Mouse (Mus musculus): ENCODE measurements around the gene Utp14b. TPM values are rescaled to one million over a fixed set of nuclear protein-coding genes. Genes with fewer than 3 reads are reported as not detected.

The Utp14b gene
- 4.3 and 4.5 TPM in 2 replicates for polyA plus RNA-seq (2012; ENCODE audit: insufficient read depth, insufficient read length, missing spikeins)

GRCm38 (mm10) chr1:78657671-78658440, at the start of gene Utp14b, which contains the start of gene Acsl3:
Utp14b (plus strand) TSS chr1:78658038.
Acsl3 (plus strand) TSS chr1:78657825.
- TF ChIP-seq POLR2A (IDR thresholded peaks at IDR 0.05; ENCODE audit: borderline replicate concordance, low read depth, low read length) (peak; percentile 97), CTCF (IDR thresholded peaks at IDR 0.05; ENCODE audit: low read depth, low read length) (no peak)
- H3K4me3 ChIP-seq (ENCODE audit: insufficient read depth, low read length), result peak within 1 kb of the TSS; percentile 98
- H3K27ac ChIP-seq (ENCODE audit: insufficient read depth, low read depth, low read length), result peak within 1 kb of the TSS; percentile 58
- peaks cover 22% of the 10 kb centered on the region for H3K4me1 ChIP-seq (ENCODE audit: control insufficient read depth, insufficient read depth, low read length)

- TF ChIP-seq CTCF (IDR thresholded peaks at IDR 0.05; ENCODE audit: low read depth, low read length) (no peak), POLR2A (IDR thresholded peaks at IDR 0.05; ENCODE audit: borderline replicate concordance, low read depth, low read length) (no peak)
- Histone ChIP-seq H3K4me3 (ENCODE audit: insufficient read depth, low read length) (no peak overlapping the region), H3K4me1 (ENCODE audit: control insufficient read depth, insufficient read depth, low read length) (no peaks in the 10 kb centered on the region), H3K27ac (ENCODE audit: insufficient read depth, low read depth, low read length) (no peak overlapping the region)
These were observed 48.5 kb upstream of the Utp14b start for GRCm38 (mm10) chr1:78609134-78609907.

GRCm38 (mm10) chr1:78611039-78611438, 46.8 kb upstream of the Utp14b start:
- Histone ChIP-seq H3K27ac (ENCODE audit: insufficient read depth, low read depth, low read length) (no peak overlapping the region), H3K4me1 (ENCODE audit: control insufficient read depth, insufficient read depth, low read length) (no peaks in the 10 kb centered on the region), H3K4me3 (ENCODE audit: insufficient read depth, low read length) (no peak overlapping the region)
- TF ChIP-seq CTCF (IDR thresholded peaks at IDR 0.05; ENCODE audit: low read depth, low read length), result no peak
- no peak for TF ChIP-seq POLR2A (IDR thresholded peaks at IDR 0.05; ENCODE audit: borderline replicate concordance, low read depth, low read length)

GRCm38 (mm10) chr1:78612959-78613358, 44.9 kb upstream of the Utp14b start:
- Histone ChIP-seq H3K27ac (ENCODE audit: insufficient read depth, low read depth, low read length) (no peak overlapping the region), H3K4me1 (ENCODE audit: control insufficient read depth, insufficient read depth, low read length) (no peaks in the 10 kb centered on the region), H3K4me3 (ENCODE audit: insufficient read depth, low read length) (no peak overlapping the region)
- TF ChIP-seq CTCF (IDR thresholded peaks at IDR 0.05; ENCODE audit: low read depth, low read length) (no peak), POLR2A (IDR thresholded peaks at IDR 0.05; ENCODE audit: borderline replicate concordance, low read depth, low read length) (no peak)

GRCm38 (mm10) chr1:78624352-78624751, 33.5 kb upstream of the Utp14b start:
- Histone ChIP-seq H3K27ac (ENCODE audit: insufficient read depth, low read depth, low read length) (no peak overlapping the region), H3K4me3 (ENCODE audit: insufficient read depth, low read length) (no peak overlapping the region), H3K4me1 (ENCODE audit: control insufficient read depth, insufficient read depth, low read length) (no peaks in the 10 kb centered on the region)
- TF ChIP-seq POLR2A (IDR thresholded peaks at IDR 0.05; ENCODE audit: borderline replicate concordance, low read depth, low read length) (no peak), CTCF (IDR thresholded peaks at IDR 0.05; ENCODE audit: low read depth, low read length) (no peak)

- Histone ChIP-seq H3K4me3 (ENCODE audit: insufficient read depth, low read length) (no peak overlapping the region), H3K4me1 (ENCODE audit: control insufficient read depth, insufficient read depth, low read length) (no peaks in the 10 kb centered on the region), H3K27ac (ENCODE audit: insufficient read depth, low read depth, low read length) (no peak overlapping the region)
- no peak for TF ChIP-seq CTCF (IDR thresholded peaks at IDR 0.05; ENCODE audit: low read depth, low read length)
- no peak for TF ChIP-seq POLR2A (IDR thresholded peaks at IDR 0.05; ENCODE audit: borderline replicate concordance, low read depth, low read length)
These were observed 23.4 kb upstream of the Utp14b start for GRCm38 (mm10) chr1:78634486-78634885.

- Histone ChIP-seq H3K27ac (ENCODE audit: insufficient read depth, low read depth, low read length) (no peak overlapping the region), H3K4me1 (ENCODE audit: control insufficient read depth, insufficient read depth, low read length) (no peaks in the 10 kb centered on the region), H3K4me3 (ENCODE audit: insufficient read depth, low read length) (no peak overlapping the region)
- TF ChIP-seq POLR2A (IDR thresholded peaks at IDR 0.05; ENCODE audit: borderline replicate concordance, low read depth, low read length) (no peak), CTCF (IDR thresholded peaks at IDR 0.05; ENCODE audit: low read depth, low read length) (no peak)
These were observed 17.0 kb upstream of the Utp14b start for GRCm38 (mm10) chr1:78640871-78641270.

GRCm38 (mm10) chr1:78641791-78642190, 16.0 kb upstream of the Utp14b start:
- Histone ChIP-seq H3K27ac (ENCODE audit: insufficient read depth, low read depth, low read length) (no peak overlapping the region), H3K4me3 (ENCODE audit: insufficient read depth, low read length) (no peak overlapping the region), H3K4me1 (ENCODE audit: control insufficient read depth, insufficient read depth, low read length) (no peaks in the 10 kb centered on the region)
- no peak for TF ChIP-seq POLR2A (IDR thresholded peaks at IDR 0.05; ENCODE audit: borderline replicate concordance, low read depth, low read length)

- Histone ChIP-seq H3K4me3 (ENCODE audit: insufficient read depth, low read length) (no peak overlapping the region), H3K27ac (ENCODE audit: insufficient read depth, low read depth, low read length) (no peak overlapping the region), H3K4me1 (ENCODE audit: control insufficient read depth, insufficient read depth, low read length) (no peaks in the 10 kb centered on the region)
- no peak for TF ChIP-seq CTCF (IDR thresholded peaks at IDR 0.05; ENCODE audit: low read depth, low read length)
- no peak for TF ChIP-seq POLR2A (IDR thresholded peaks at IDR 0.05; ENCODE audit: borderline replicate concordance, low read depth, low read length)
These were observed 15.6 kb upstream of the Utp14b start for GRCm38 (mm10) chr1:78642197-78642596.

Measured in bone marrow macrophage, adult 2 months (primary cell).